Mouse (Mus musculus) brain, embryonic 14.5 days (tissue): ENCODE data around the gene Spata20.

Source experiments
- CTCF ChIP-seq: fragments of 200-500 bp; IDR thresholded peaks from 2 replicates; pipeline ENCODE4 v1.5.1; 2012; ENCODE audit warnings: inconsistent platforms, mild to moderate bottlenecking, moderate library complexity, borderline replicate concordance; ENCODE audit not compliant: insufficient read depth, insufficient read length; ENCODE audit errors: extremely low read depth
- POLR2A ChIP-seq: fragments of 200-500 bp; IDR thresholded peaks from 2 replicates; pipeline ENCODE4 v1.6.1; 2012; ENCODE audit warnings: mild to moderate bottlenecking, inconsistent platforms, borderline replicate concordance; ENCODE audit not compliant: poor library complexity, insufficient read depth, insufficient read length, severe bottlenecking; ENCODE audit errors: extremely low read depth

GRCm38 (mm10) chr11:94473707-94474543 lies 12.1 kb downstream of the Spata20 start, which contains the start of gene Cacna1g:
- TF ChIP-seq POLR2A (peak; percentile 67), CTCF (no peak)
